In genomic region chr15:27575932-27576331, GRCm38 (mm10) we compare ENCODE assay signal across 10 mouse cellular contexts. TPM values are rescaled to one million over a fixed set of nuclear protein-coding genes. Genes with fewer than 3 reads are reported as not detected.
DNase-seq lines count a peak whose midpoint lies in the region; ATAC-seq and TF ChIP-seq lines count a peak whose summit lies in the region.
"Had no signal": no experiment of that assay in that cellular context is flagged by ENCODE, and none has a peak within 500 bp of the region (broad histone marks: within the 10 kb centered on the region; RNA-seq: fewer than 3 reads in every experiment).

No protein-coding gene starts in this region.

- H3K4me1 ChIP-seq in lung, embryonic 14.5 days (ENCODE audit: insufficient read depth): peaks cover 3% of the 10 kb centered on the region; the same call in 1 of the 2 replicates
- H3K4me1 ChIP-seq in lung, adult 2 months (ENCODE audit: control insufficient read depth, insufficient read depth, low read length): no peaks in the 10 kb centered on the region
- H3K4me1 ChIP-seq in embryonic facial prominence, embryonic 15.5 days: peaks cover 17% of the 10 kb centered on the region
- peaks cover 20% of the 10 kb centered on the region for H3K4me1 ChIP-seq in limb, embryonic 15.5 days

- no peak overlapping the region for H3K4me3 ChIP-seq in lung, embryonic 14.5 days (ENCODE audit: low read depth, low read length)
- no peak overlapping the region for H3K4me3 ChIP-seq in lung, adult 2 months (replicated peaks; ENCODE audit: extremely low read depth, low read depth, low read length)
- H3K4me3 ChIP-seq in embryonic facial prominence, embryonic 15.5 days (replicated peaks): no peak overlapping the region
- no peak overlapping the region for H3K4me3 ChIP-seq in limb, embryonic 15.5 days

- no peak overlapping the region for H3K9ac ChIP-seq in lung, embryonic 14.5 days
- H3K9ac ChIP-seq in embryonic facial prominence, embryonic 15.5 days: no peak overlapping the region
- H3K9ac ChIP-seq in limb, embryonic 15.5 days: no peak overlapping the region
- H3K9ac ChIP-seq: liver, postnatal 0 days had no signal

- ATAC-seq in lung, embryonic 14.5 days (ENCODE audit: insufficient read depth): peak; percentile 90
- no peak for ATAC-seq in embryonic facial prominence, embryonic 15.5 days (ENCODE audit: insufficient number of reproducible peaks, low FRiP score, low TSS enrichment, low read depth)
- no peak for ATAC-seq in limb, embryonic 15.5 days (ENCODE audit: insufficient number of reproducible peaks, low FRiP score, low TSS enrichment, low read depth)
- ATAC-seq: intestine, embryonic 16.5 days; liver, postnatal 0 days had no signal

- TF ChIP-seq CTCF in lung, embryonic 14.5 days (IDR thresholded peaks at IDR 0.05; ENCODE audit: low read depth): no peak
- no peak for TF ChIP-seq CTCF in lung, adult 2 months (IDR thresholded peaks at IDR 0.05; ENCODE audit: insufficient read depth, low read length)

- H3K27me3 ChIP-seq in lung, embryonic 14.5 days (ENCODE audit: insufficient read depth, low read length): no peaks in the 10 kb centered on the region
- no peaks in the 10 kb centered on the region for H3K27me3 ChIP-seq in embryonic facial prominence, embryonic 15.5 days
- H3K27me3 ChIP-seq in limb, embryonic 15.5 days: no peaks in the 10 kb centered on the region

- TF ChIP-seq POLR2A in lung, adult 2 months (IDR thresholded peaks at IDR 0.05; ENCODE audit: borderline replicate concordance, extremely low read depth, low read depth, low read length): no peak

- peak overlapping the region; percentile 42; the same call in 1 of the 2 replicates for H3K27ac ChIP-seq in lung, embryonic 14.5 days (ENCODE audit: low read depth)
- H3K27ac ChIP-seq in embryonic facial prominence, embryonic 15.5 days (replicated peaks): peak overlapping the region; percentile 39; the same call in 1 of the 2 replicates
- peak overlapping the region; percentile 11; the same call in 1 of the 2 replicates for H3K27ac ChIP-seq in limb, embryonic 15.5 days

- H3K4me2 ChIP-seq in lung, embryonic 14.5 days: no peak overlapping the region
- H3K4me2 ChIP-seq in embryonic facial prominence, embryonic 15.5 days (replicated peaks): no peak overlapping the region
- no peak overlapping the region for H3K4me2 ChIP-seq in limb, embryonic 15.5 days

- DNase-seq in heart, adult 11 months: peak; percentile 93
- no peak for DNase-seq in heart, adult 8-10 months (ENCODE audit: low spot score)
- DNase-seq in lung, embryonic 14.5 days: peak; percentile 76
- no peak for DNase-seq in lung, adult 2 months
- no peak for DNase-seq in urinary bladder, postnatal 10 days (ENCODE audit: low spot score)
- DNase-seq in urinary bladder, postnatal 14 days (ENCODE audit: low spot score): no peak
- DNase-seq: liver, postnatal 0 days had no signal

- H3K36me3 ChIP-seq in lung, embryonic 14.5 days (ENCODE audit: insufficient read depth): no peaks in the 10 kb centered on the region
- no peaks in the 10 kb centered on the region; the same call in 1 of the 2 replicates for H3K36me3 ChIP-seq in embryonic facial prominence, embryonic 15.5 days
- H3K36me3 ChIP-seq in limb, embryonic 15.5 days: 0 out of 2 replicates have a peak, but pooled peaks cover 4% of the 10 kb centered on the region

- WGBS in lung, embryonic 14.5 days: 38% methylated on average over 3 of the region's 3 CpGs
- 50% methylated on average over 3 of the region's 3 CpGs for WGBS in lung, adult 2 months
- WGBS in embryonic facial prominence, embryonic 15.5 days: 70% methylated on average over 3 of the region's 3 CpGs
- WGBS in limb, embryonic 15.5 days: 47% methylated on average over 3 of the region's 3 CpGs

- H3K9me3 ChIP-seq in lung, embryonic 14.5 days (ENCODE audit: low read depth, low read length): no peaks in the 10 kb centered on the region
- no peaks in the 10 kb centered on the region for H3K9me3 ChIP-seq in embryonic facial prominence, embryonic 15.5 days (replicated peaks)
- H3K9me3 ChIP-seq in limb, embryonic 15.5 days: no peaks in the 10 kb centered on the region

RNA-seq across cellular contexts. Expression of gene Otulin, which starts 54.6 kb away (rescaled TPM):
- 10 to 100 TPM; 25.7 to 29.2 (median 27.6) TPM for total RNA-seq in heart, adult 8-10 months (2022)
- 39.2 and 41.8 TPM in 2 replicates for polyA plus RNA-seq in lung, embryonic 14.5 days (2014; fragmentation: Nextera tagmentation; extraction: Ambion mirVana)
- 16.4 and 23.7 TPM in 2 replicates for polyA plus RNA-seq in lung, adult 2 months (2012; rRNA removed)
- polyA plus RNA-seq in embryonic facial prominence, embryonic 15.5 days (2015; fragmentation: Nextera tagmentation; extraction: Ambion mirVana): 29.7 and 34.8 TPM in 2 replicates
- 25.5 and 32.5 TPM in 2 replicates for polyA plus RNA-seq in limb, embryonic 15.5 days (2015; fragmentation: Nextera tagmentation; extraction: Ambion mirVana)

Comparison
In these comparisons a context has a peak if more than half of its experiments do, and no peak if none do; other contexts are left out.
1. DNase-seq: peak in heart, adult 11 months (single experiment) and lung, embryonic 14.5 days (single experiment); none in heart, adult 8-10 months (single experiment), lung, adult 2 months (single experiment), urinary bladder, postnatal 10 days (single experiment) and urinary bladder, postnatal 14 days (single experiment).
2. Peak in every context shown above with its lines, with median percentiles within 50 percentile points of each other: H3K27ac ChIP-seq.